Mouse (Mus musculus): ENCODE measurements around the gene Atg4a-ps. TPM values are rescaled to one million over a fixed set of nuclear protein-coding genes. Genes with fewer than 3 reads are reported as not detected.

Atg4a-ps gene
- total and polyA plus RNA-seq, 3 experiments = 0.64 to 6.6 (median 4.0) TPM

- in situ Hi-C loops (cut with MboI; ENCODE audit: low pct_ligation_motif_present, low pct_unique_long_range_greater_than_20kb, low sequenced_read_pairs) = no loop called here
- Histone ChIP-seq H3K4me2 (ENCODE audit: insufficient read depth, low read depth, poor library complexity, severe bottlenecking) (no peak overlapping the region), H3K27ac (ENCODE audit: insufficient read depth, low read depth) (no peak overlapping the region), H3K79me2 (replicated peaks; ENCODE audit: control insufficient read depth, extremely low read depth, insufficient read depth, poor library complexity, severe bottlenecking) (no peaks in the 10 kb centered on the region), H3K9me3 (replicated peaks; ENCODE audit: low read length) (no peaks in the 10 kb centered on the region), H3K4me1 (ENCODE audit: control insufficient read depth in 1 of 2, insufficient read depth in 2 of 2) (peaks cover 3 to 5% of the 10 kb centered on the region in 2 experiments; a peak in 2 of 4 replicates), H3K36me3 (replicated peaks in 1 of 2; ENCODE audit: control insufficient read depth in 1 of 2, insufficient read depth in 1 of 2, low read length in 1 of 2) (no peaks in the 10 kb centered on the region), H3K9ac (ENCODE audit: insufficient read depth, low read depth) (no peak overlapping the region), H3K4me3 (replicated peaks in 1 of 3; ENCODE audit: low read depth in 2 of 3, low read length in 2 of 3, poor library complexity in 1 of 3) (no peak overlapping the region), H3K27me3 (replicated peaks) (no peaks in the 10 kb centered on the region)
- dilution Hi-C loops (cut with MboI; ENCODE audit: extremely low pct_ligation_motif_present, extremely low pct_unique_long_range_greater_than_20kb, low sequenced_read_pairs) = no loop called here
- TF ChIP-seq MEF2A (IDR thresholded peaks at IDR 0.05; ENCODE audit: borderline replicate concordance, low read depth, low read length) (no peak), E2F4 (IDR thresholded peaks at IDR 0.05; ENCODE audit: insufficient replicate concordance, low read depth, low read length) (no peak), ZMIZ1 (IDR thresholded peaks at IDR 0.05; ENCODE audit: low read depth, low read length) (no peak), NRF1 (IDR thresholded peaks at IDR 0.05; ENCODE audit: low read depth, low read length) (no peak), ZNF384 (IDR thresholded peaks at IDR 0.05; ENCODE audit: low read depth, low read length) (no peak), ELF1 (IDR thresholded peaks at IDR 0.05; ENCODE audit: low read depth, low read length) (no peak), ZKSCAN1 (IDR thresholded peaks at IDR 0.05; ENCODE audit: borderline replicate concordance, low read depth, low read length) (no peak), JUND (conservative IDR thresholded peaks at IDR 0.05; ENCODE audit: low read depth, low read length) (no peak), JUN (IDR thresholded peaks at IDR 0.05; ENCODE audit: insufficient read depth, low read depth, low read length) (no peak), ETS1 (conservative IDR thresholded peaks at IDR 0.05; ENCODE audit: low read depth, low read length) (no peak), USF2 (conservative IDR thresholded peaks at IDR 0.05; ENCODE audit: low read depth, low read length) (no peak), IRF4 (IDR thresholded peaks at IDR 0.05; ENCODE audit: low read depth, low read length) (no peak), POLR2A (IDR thresholded peaks at IDR 0.05; ENCODE audit: low read depth, low read length) (no peak), ZC3H11A (IDR thresholded peaks at IDR 0.05; ENCODE audit: low read depth, low read length) (no peak), CHD2 (IDR thresholded peaks at IDR 0.05; ENCODE audit: low read length) (no peak)
- no peak for DNase-seq (ENCODE audit: extremely low read depth)
Observed at GRCm38 (mm10) chr3:103641301-103641700, 4.6 kb downstream of the Atg4a-ps start.

- Histone ChIP-seq H3K9me3 (replicated peaks; ENCODE audit: low read length) (no peaks in the 10 kb centered on the region), H3K4me3 (replicated peaks in 1 of 3; ENCODE audit: low read depth in 2 of 3, low read length in 2 of 3, poor library complexity in 1 of 3) (no peak overlapping the region), H3K27me3 (replicated peaks) (no peaks in the 10 kb centered on the region), H3K79me2 (replicated peaks; ENCODE audit: control insufficient read depth, extremely low read depth, insufficient read depth, poor library complexity, severe bottlenecking) (no peaks in the 10 kb centered on the region), H3K27ac (ENCODE audit: insufficient read depth, low read depth) (no peak overlapping the region), H3K4me1 (ENCODE audit: control insufficient read depth in 1 of 2, insufficient read depth in 2 of 2) (peaks cover 3 to 5% of the 10 kb centered on the region in 2 experiments; a peak in 2 of 4 replicates), H3K4me2 (ENCODE audit: insufficient read depth, low read depth, poor library complexity, severe bottlenecking) (no peak overlapping the region), H3K9ac (ENCODE audit: insufficient read depth, low read depth) (no peak overlapping the region), H3K36me3 (replicated peaks in 1 of 2; ENCODE audit: control insufficient read depth in 1 of 2, insufficient read depth in 1 of 2, low read length in 1 of 2) (no peaks in the 10 kb centered on the region)
- TF ChIP-seq ZKSCAN1 (IDR thresholded peaks at IDR 0.05; ENCODE audit: borderline replicate concordance, low read depth, low read length) = no peak
- no peak for TF ChIP-seq ZC3H11A (IDR thresholded peaks at IDR 0.05; ENCODE audit: low read depth, low read length)
- TF ChIP-seq MYC (IDR thresholded peaks at IDR 0.05; ENCODE audit: low read depth, low read length) = no peak
- no peak for TF ChIP-seq UBTF (IDR thresholded peaks at IDR 0.05; ENCODE audit: low read depth, low read length)
- no peak for TF ChIP-seq MXI1 (IDR thresholded peaks at IDR 0.05; ENCODE audit: low read depth, low read length)
- no peak for TF ChIP-seq PAX5 (IDR thresholded peaks at IDR 0.05; ENCODE audit: low read length)
- no peak for TF ChIP-seq CTCF (conservative IDR thresholded peaks at IDR 0.05 in 1 of 2, IDR thresholded peaks at IDR 0.05 in 1 of 2; ENCODE audit: low read depth in 2 of 2, low read length in 2 of 2)
- TF ChIP-seq MAX (IDR thresholded peaks at IDR 0.05; ENCODE audit: low read length) = no peak
- TF ChIP-seq HCFC1 (IDR thresholded peaks at IDR 0.05; ENCODE audit: low read depth, low read length) = no peak
- TF ChIP-seq TBP (conservative IDR thresholded peaks at IDR 0.05; ENCODE audit: low read depth, low read length) = no peak
- TF ChIP-seq MAFK (IDR thresholded peaks at IDR 0.05; ENCODE audit: insufficient replicate concordance, low read length) = no peak
- no peak for TF ChIP-seq RAD21 (IDR thresholded peaks at IDR 0.05; ENCODE audit: low read depth, low read length)
- TF ChIP-seq USF2 (conservative IDR thresholded peaks at IDR 0.05; ENCODE audit: low read depth, low read length) = no peak
- TF ChIP-seq NELFE (IDR thresholded peaks at IDR 0.05; ENCODE audit: low read depth, low read length) = no peak
- TF ChIP-seq POLR2AphosphoS2 (IDR thresholded peaks at IDR 0.05; ENCODE audit: low read depth, low read length) = no peak
- dilution Hi-C loops (cut with MboI; ENCODE audit: extremely low pct_ligation_motif_present, extremely low pct_unique_long_range_greater_than_20kb, low sequenced_read_pairs) (no loop called here), in situ Hi-C loops (cut with MboI; ENCODE audit: low pct_ligation_motif_present, low pct_unique_long_range_greater_than_20kb, low sequenced_read_pairs) (no loop called here)
- peak; percentile 12 for DNase-seq (ENCODE audit: extremely low read depth)
Observed at GRCm38 (mm10) chr3:103640226-103640803, 5.6 kb downstream of the Atg4a-ps start.

All from CH12.LX (cell line).